19 mouse cellular contexts compared by ENCODE assay signal in genomic region chr17:27005644-27006043, GRCm38 (mm10). TPM values are rescaled to one million over a fixed set of nuclear protein-coding genes. Genes with fewer than 3 reads are reported as not detected.
DNase-seq lines count a peak whose midpoint lies in the region; ATAC-seq and TF ChIP-seq lines count a peak whose summit lies in the region.
"Had no signal": no experiment of that assay in that cellular context is flagged by ENCODE, and none has a peak within 500 bp of the region (broad histone marks: within the 10 kb centered on the region; RNA-seq: fewer than 3 reads in every experiment).

No protein-coding gene starts in this region.

- H3K4me1 ChIP-seq in kidney, postnatal 0 days (replicated peaks; ENCODE audit: insufficient read depth, low read length), result no peaks in the 10 kb centered on the region
- no peaks in the 10 kb centered on the region for H3K4me1 ChIP-seq in midbrain, embryonic 11.5 days (ENCODE audit: control insufficient read depth, insufficient read depth, low read length)
- no peaks in the 10 kb centered on the region for H3K4me1 ChIP-seq in midbrain, postnatal 0 days (ENCODE audit: insufficient read depth, low read length)
- H3K4me1 ChIP-seq in cortical plate, adult 2 months (ENCODE audit: control insufficient read depth, insufficient read depth, low read length), result no peaks in the 10 kb centered on the region
- peaks cover 21% of the 10 kb centered on the region for H3K4me1 ChIP-seq in olfactory bulb, adult 2 months (ENCODE audit: control insufficient read depth, insufficient read depth, low read length)
- H3K4me1 ChIP-seq: embryonic facial prominence, embryonic 12.5 days; liver, embryonic 12.5 days; midbrain, embryonic 15.5 days; neural tube, embryonic 12.5 days had no signal

- no peaks in the 10 kb centered on the region for H3K36me3 ChIP-seq in kidney, postnatal 0 days (ENCODE audit: insufficient read depth, low read length)
- H3K36me3 ChIP-seq in midbrain, embryonic 11.5 days (ENCODE audit: control insufficient read depth, insufficient read depth, low read length), result no peaks in the 10 kb centered on the region
- no peaks in the 10 kb centered on the region for H3K36me3 ChIP-seq in midbrain, postnatal 0 days (ENCODE audit: insufficient read depth, low read length)
- H3K36me3 ChIP-seq: embryonic facial prominence, embryonic 12.5 days; liver, embryonic 12.5 days; midbrain, embryonic 15.5 days had no signal

- no peak overlapping the region for H3K4me2 ChIP-seq in kidney, postnatal 0 days (ENCODE audit: low read length)
- H3K4me2 ChIP-seq in midbrain, embryonic 11.5 days, result no peak overlapping the region
- H3K4me2 ChIP-seq in midbrain, postnatal 0 days (ENCODE audit: low read depth, low read length, poor library complexity, severe bottlenecking), result no peak overlapping the region
- H3K4me2 ChIP-seq: embryonic facial prominence, embryonic 12.5 days; liver, embryonic 12.5 days; midbrain, embryonic 15.5 days; neural tube, embryonic 12.5 days had no signal

- H3K27me3 ChIP-seq in kidney, postnatal 0 days (ENCODE audit: insufficient read depth, low read length), result no peaks in the 10 kb centered on the region
- no peaks in the 10 kb centered on the region for H3K27me3 ChIP-seq in midbrain, embryonic 11.5 days (ENCODE audit: control insufficient read depth, insufficient read depth, low read length)
- H3K27me3 ChIP-seq in midbrain, postnatal 0 days (ENCODE audit: insufficient read depth, low read length), result no peaks in the 10 kb centered on the region
- H3K27me3 ChIP-seq: embryonic facial prominence, embryonic 12.5 days; midbrain, embryonic 15.5 days; neural tube, embryonic 12.5 days had no signal

- H3K27ac ChIP-seq in kidney, postnatal 0 days, result no peak overlapping the region
- H3K27ac ChIP-seq in midbrain, embryonic 11.5 days (ENCODE audit: low read depth, low read length), result no peak overlapping the region
- H3K27ac ChIP-seq in midbrain, postnatal 0 days (ENCODE audit: low read depth, low read length), result no peak overlapping the region
- H3K27ac ChIP-seq in cortical plate, adult 2 months (ENCODE audit: insufficient read depth, low read length), result peak overlapping the region; percentile 43; the same call in 1 of the 2 replicates
- peak overlapping the region; percentile 23; the same call in 1 of the 2 replicates for H3K27ac ChIP-seq in olfactory bulb, adult 2 months (ENCODE audit: insufficient read depth, low read depth, low read length)
- H3K27ac ChIP-seq: embryonic facial prominence, embryonic 12.5 days; liver, embryonic 12.5 days; midbrain, embryonic 15.5 days; neural tube, embryonic 12.5 days had no signal

- no peak for TF ChIP-seq POLR2A in cortical plate, adult 2 months (IDR thresholded peaks at IDR 0.05; ENCODE audit: extremely low read depth, insufficient read depth, low read length)
- no peak for TF ChIP-seq POLR2A in olfactory bulb, adult 2 months (IDR thresholded peaks at IDR 0.05; ENCODE audit: insufficient read depth, low read depth, low read length)

- H3K9ac ChIP-seq in kidney, postnatal 0 days (ENCODE audit: low read depth, low read length), result no peak overlapping the region
- H3K9ac ChIP-seq in midbrain, embryonic 11.5 days (ENCODE audit: low read length), result no peak overlapping the region
- H3K9ac ChIP-seq in midbrain, postnatal 0 days (replicated peaks; ENCODE audit: low read length, poor library complexity, severe bottlenecking), result no peak overlapping the region
- H3K9ac ChIP-seq: embryonic facial prominence, embryonic 12.5 days; liver, embryonic 12.5 days; midbrain, embryonic 15.5 days; neural tube, embryonic 12.5 days had no signal

- H3K4me3 ChIP-seq in kidney, postnatal 0 days (replicated peaks; ENCODE audit: low read depth, low read length), result no peak overlapping the region
- no peak overlapping the region for H3K4me3 ChIP-seq in midbrain, embryonic 11.5 days (ENCODE audit: low read depth, low read length)
- H3K4me3 ChIP-seq in midbrain, postnatal 0 days (ENCODE audit: low read depth, low read length), result no peak overlapping the region
- H3K4me3 ChIP-seq in cortical plate, adult 2 months (ENCODE audit: insufficient read depth, low read length), result no peak overlapping the region
- H3K4me3 ChIP-seq in olfactory bulb, adult 2 months (ENCODE audit: insufficient read depth, low read depth, low read length), result no peak overlapping the region
- H3K4me3 ChIP-seq: embryonic facial prominence, embryonic 12.5 days; liver, embryonic 12.5 days; midbrain, embryonic 15.5 days; neural tube, embryonic 12.5 days had no signal

- 55% methylated on average over 11 of the region's 11 CpGs for WGBS in kidney, postnatal 0 days
- WGBS in midbrain, embryonic 11.5 days, result 72% methylated on average over 11 of the region's 11 CpGs
- 67% methylated on average over 11 of the region's 11 CpGs for WGBS in midbrain, postnatal 0 days
- WGBS in olfactory bulb, adult 2 months, result 37% methylated on average over 11 of the region's 11 CpGs

- no peaks in the 10 kb centered on the region for H3K9me3 ChIP-seq in kidney, postnatal 0 days (replicated peaks; ENCODE audit: low read length)
- no peaks in the 10 kb centered on the region for H3K9me3 ChIP-seq in midbrain, embryonic 11.5 days (ENCODE audit: control insufficient read depth, low read length)
- H3K9me3 ChIP-seq in midbrain, postnatal 0 days (ENCODE audit: low read length), result no peaks in the 10 kb centered on the region
- H3K9me3 ChIP-seq: embryonic facial prominence, embryonic 12.5 days; liver, embryonic 12.5 days; midbrain, embryonic 15.5 days; neural tube, embryonic 12.5 days had no signal

- no peak for ATAC-seq in kidney, postnatal 0 days (replicated peaks; ENCODE audit: low FRiP score, low read depth)
- no peak for ATAC-seq in midbrain, embryonic 11.5 days (ENCODE audit: low FRiP score)
- ATAC-seq in midbrain, postnatal 0 days (ENCODE audit: low FRiP score), result no peak
- no peak for ATAC-seq in cerebellum, adult (ENCODE audit: insufficient number of reproducible peaks, low FRiP score, low TSS enrichment)
- ATAC-seq: activated CD4-positive, CD25-positive, alpha-beta regulatory T cell, adult 4 months; liver, embryonic 12.5 days; midbrain, embryonic 15.5 days had no signal

- no peak for TF ChIP-seq CTCF in kidney, postnatal 0 days (IDR thresholded peaks at IDR 0.05; ENCODE audit: low read depth)
- no peak for TF ChIP-seq CTCF in midbrain, postnatal 0 days (IDR thresholded peaks at IDR 0.05)
- no peak for TF ChIP-seq CTCF in cortical plate, adult 2 months (IDR thresholded peaks at IDR 0.05; ENCODE audit: extremely low read depth, insufficient read depth, low read length)
- no peak for TF ChIP-seq CTCF in olfactory bulb, adult 2 months (IDR thresholded peaks at IDR 0.05; ENCODE audit: insufficient read depth, low read depth, low read length)

- DNase-seq in kidney, postnatal 0 days (ENCODE audit: low spot score), result peak; percentile 29
- DNase-seq in kidney, postnatal 25 days, result no peak
- DNase-seq in midbrain, embryonic 11.5 days (ENCODE audit: low spot score, missing footprints), result peak; percentile 62
- no peak for DNase-seq in midbrain, postnatal 0 days (ENCODE audit: low spot score)
- no peak for DNase-seq in natural killer cell, adult 2 months (ENCODE audit: low spot score in 2 of 2)
- DNase-seq: cerebellum, adult 11 months; cerebellum, postnatal 36 days; gastrocnemius, postnatal 25 days; kidney, adult 8-10 months; left cerebral cortex, postnatal 4 days; lung, postnatal 36 days had no signal

RNA-seq across cellular contexts. Expression of gene Bak1, which starts 23.2 kb away (rescaled TPM):
- 6.3 and 6.7 TPM in 2 replicates for polyA plus RNA-seq in kidney, postnatal 0 days (2015; fragmentation: Nextera tagmentation; extraction: Ambion mirVana)
- 8.0 and 8.9 TPM in 2 replicates for polyA plus RNA-seq in midbrain, embryonic 11.5 days (2014; fragmentation: Nextera tagmentation; extraction: Ambion mirVana)
- total RNA-seq in midbrain, postnatal 0 days (2014; rRNA removed), result 57.3 and 82.4 TPM in 2 replicates
- 3.9 and 5.3 TPM in 2 replicates for polyA plus RNA-seq in midbrain, postnatal 0 days (2015; fragmentation: Nextera tagmentation; extraction: Ambion mirVana)
- 17.3 and 19.3 TPM in 2 replicates for polyA plus RNA-seq in cortical plate, adult 2 months (2012; rRNA removed)
- polyA plus RNA-seq in olfactory bulb, adult 2 months (2012; ENCODE audit: insufficient read depth, insufficient read length, low replicate concordance, missing spikeins), result not detected in 2 replicates

RNA-seq across cellular contexts. Expression of gene Zbtb9, which starts 32.7 kb away (rescaled TPM):
- 11.1 and 12.1 TPM in 2 replicates for polyA plus RNA-seq in kidney, postnatal 0 days (2015; fragmentation: Nextera tagmentation; extraction: Ambion mirVana)
- 13.4 and 13.6 TPM in 2 replicates for polyA plus RNA-seq in midbrain, embryonic 11.5 days (2014; fragmentation: Nextera tagmentation; extraction: Ambion mirVana)
- total RNA-seq in midbrain, postnatal 0 days (2014; rRNA removed), result 16.1 and 19.4 TPM in 2 replicates
- 6.6 and 6.7 TPM in 2 replicates for polyA plus RNA-seq in midbrain, postnatal 0 days (2015; fragmentation: Nextera tagmentation; extraction: Ambion mirVana)
- polyA plus RNA-seq in cortical plate, adult 2 months (2012; rRNA removed), result 13.9 and 14.5 TPM in 2 replicates
- polyA plus RNA-seq in olfactory bulb, adult 2 months (2012; ENCODE audit: insufficient read depth, insufficient read length, low replicate concordance, missing spikeins), result 109 TPM in 1 of 2 replicates, not detected in the other

RNA-seq across cellular contexts. Expression of gene Itpr3, which starts 51.5 kb away (rescaled TPM):
- polyA plus RNA-seq in kidney, postnatal 0 days (2015; fragmentation: Nextera tagmentation; extraction: Ambion mirVana), result 4.1 and 4.2 TPM in 2 replicates
- polyA plus RNA-seq in midbrain, embryonic 11.5 days (2014; fragmentation: Nextera tagmentation; extraction: Ambion mirVana), result 0.59 and 0.72 TPM in 2 replicates
- total RNA-seq in midbrain, postnatal 0 days (2014; rRNA removed), result 4.5 and 4.7 TPM in 2 replicates
- polyA plus RNA-seq in midbrain, postnatal 0 days (2015; fragmentation: Nextera tagmentation; extraction: Ambion mirVana), result 0.39 and 0.90 TPM in 2 replicates
- polyA plus RNA-seq in cortical plate, adult 2 months (2012; rRNA removed), result 2.4 and 2.6 TPM in 2 replicates
- polyA plus RNA-seq in olfactory bulb, adult 2 months (2012; ENCODE audit: insufficient read depth, insufficient read length, low replicate concordance, missing spikeins), result not detected in 2 replicates

Comparison
In these comparisons a context has a peak if more than half of its experiments do, and no peak if none do; other contexts are left out.
1. DNase-seq: peak in kidney, postnatal 0 days (single experiment) and midbrain, embryonic 11.5 days (single experiment); none in kidney, postnatal 25 days (0 of 2), midbrain, postnatal 0 days (single experiment) and natural killer cell, adult 2 months (0 of 2).
2. H3K27ac ChIP-seq: peak in cortical plate, adult 2 months (single experiment) and olfactory bulb, adult 2 months (single experiment); none in kidney, postnatal 0 days (single experiment), midbrain, embryonic 11.5 days (single experiment) and midbrain, postnatal 0 days (single experiment).